Mouse (Mus musculus): Measurements from ENCODE around the gene Clps. TPM values are rescaled to one million over a fixed set of nuclear protein-coding genes. Genes with fewer than 3 reads are reported as not detected.

The Clps gene
- polyA plus RNA-seq, 1 experiment from 2014 or later = not detected

- no peak for ATAC-seq (ENCODE audit: low FRiP score)
- DNase-seq (ENCODE audit: low spot score) = no peak
- WGBS = 5% methylated on average over 28 of the region's 28 CpGs
- no peak overlapping the region for H3K27ac ChIP-seq
- H3K36me3 ChIP-seq (replicated peaks; ENCODE audit: control insufficient read depth, insufficient read depth) = no peaks in the 10 kb centered on the region
- H3K9me3 ChIP-seq (ENCODE audit: control insufficient read depth, low read length) = no peaks in the 10 kb centered on the region
- peaks cover 4% of the 10 kb centered on the region; the same call in 1 of the 2 replicates for H3K4me1 ChIP-seq (replicated peaks; ENCODE audit: control insufficient read depth, insufficient read depth, low read length)
- no peak overlapping the region for H3K9ac ChIP-seq
- H3K4me2 ChIP-seq (replicated peaks) = peak overlapping the region; percentile 19; the same call in 1 of the 2 replicates
- H3K27me3 ChIP-seq (ENCODE audit: control insufficient read depth, insufficient read depth, low read length) = no peaks in the 10 kb centered on the region
- no peak overlapping the region for H3K4me3 ChIP-seq (replicated peaks; ENCODE audit: low read length)
These were observed 49.9 kb downstream of the Clps start for GRCm38 (mm10) chr17:28510445-28511342.

Small RNA genes within 50 kb of the gene (microRNA-seq; reads per million reads assigned to microRNA genes)
- gene Gm25195 (not detected), gene Mir6969 (not detected)

Other genes with a start within 250 kb of the Clps start
- gene Fance, start 247.2 kb downstream of the Clps start, polyA plus RNA-seq (2014; fragmentation: Nextera tagmentation; extraction: Ambion mirVana) = 22.0 and 22.6 TPM in 2 replicates
- 370 and 441 TPM in 2 replicates for gene Rpl10a, start 232.3 kb downstream of the Clps start, polyA plus RNA-seq (2014; fragmentation: Nextera tagmentation; extraction: Ambion mirVana)
- 1.3 and 1.4 TPM in 2 replicates for gene Tead3, start 209.9 kb downstream of the Clps start, polyA plus RNA-seq (2014; fragmentation: Nextera tagmentation; extraction: Ambion mirVana)
- 1.2 and 1.7 TPM in 2 replicates for gene Tulp1, start 195.5 kb downstream of the Clps start, polyA plus RNA-seq (2014; fragmentation: Nextera tagmentation; extraction: Ambion mirVana)
- 8.2 and 9.8 TPM in 2 replicates for gene Fkbp5, start 43.2 kb downstream of the Clps start, polyA plus RNA-seq (2014; fragmentation: Nextera tagmentation; extraction: Ambion mirVana)
- gene Armc12, start 30.0 kb downstream of the Clps start, polyA plus RNA-seq (2014; fragmentation: Nextera tagmentation; extraction: Ambion mirVana) = not detected in 2 replicates
- not detected in 2 replicates for gene Clpsl2, start 11.4 kb downstream of the Clps start, polyA plus RNA-seq (2014; fragmentation: Nextera tagmentation; extraction: Ambion mirVana)
- gene Lhfpl5, start 14.9 kb upstream of the Clps start, polyA plus RNA-seq (2014; fragmentation: Nextera tagmentation; extraction: Ambion mirVana) = 13.5 and 13.7 TPM in 2 replicates
- 110 TPM in 2 replicates for gene Srpk1, start 61.9 kb upstream of the Clps start, polyA plus RNA-seq (2014; fragmentation: Nextera tagmentation; extraction: Ambion mirVana)
- gene Slc26a8, start 129.5 kb upstream of the Clps start, polyA plus RNA-seq (2014; fragmentation: Nextera tagmentation; extraction: Ambion mirVana) = 1.8 and 2.3 TPM in 2 replicates
- gene Mapk14, start 130.6 kb upstream of the Clps start, polyA plus RNA-seq (2014; fragmentation: Nextera tagmentation; extraction: Ambion mirVana) = 34.1 and 36.5 TPM in 2 replicates
- gene AC170998.1, start 165.3 kb upstream of the Clps start, polyA plus RNA-seq (2014; fragmentation: Nextera tagmentation; extraction: Ambion mirVana) = 0.98 and 2.0 TPM in 2 replicates
- gene Mapk13, start 208.5 kb upstream of the Clps start, polyA plus RNA-seq (2014; fragmentation: Nextera tagmentation; extraction: Ambion mirVana) = 0.56 and 1.6 TPM in 2 replicates
- gene Brpf3, start 240.3 kb upstream of the Clps start, polyA plus RNA-seq (2014; fragmentation: Nextera tagmentation; extraction: Ambion mirVana) = 8.0 and 8.9 TPM in 2 replicates